Mouse (Mus musculus) forelimb bud, embryonic 11.5 days (tissue): ENCODE results near the gene Dok3.
"Not testable (repeated sequence)": the region's sequence is repeated elsewhere in the genome, so short reads cannot be mapped to it uniquely, and the experiment has no call there.

ENCODE experiments used
- DNase-seq: peaks from one replicate; pipeline ENCODE4 v3.0.0-alpha.2; 2012; ENCODE audit warnings: low read depth, low spot score

Gene Dok3

GRCm38 (mm10) chr13:55529198-55529915, at the start of gene Dok3:
Gene Dok3 (minus strand): TSS chr13:55529296.
- no peak for DNase-seq

- no peak for DNase-seq
Observed at GRCm38 (mm10) chr13:55578086-55578485, 49.0 kb upstream of the Dok3 start.

- DNase-seq, result not testable (repeated sequence)
Observed at GRCm38 (mm10) chr13:55576872-55577271, 47.8 kb upstream of the Dok3 start.

GRCm38 (mm10) chr13:55575932-55576331, 46.8 kb upstream of the Dok3 start:
- no peak for DNase-seq

- no peak for DNase-seq
Observed at GRCm38 (mm10) chr13:55574321-55574720, 45.2 kb upstream of the Dok3 start.

- no peak for DNase-seq
Observed at GRCm38 (mm10) chr13:55573432-55573831, 44.3 kb upstream of the Dok3 start, which contains the start of gene Tmed9. Gene Tmed9 (plus strand): TSS chr13:55573732.

GRCm38 (mm10) chr13:55571977-55572376, 42.9 kb upstream of the Dok3 start:
- no peak for DNase-seq

- DNase-seq, result peak; percentile 86
Observed at GRCm38 (mm10) chr13:55571027-55571751, 42.1 kb upstream of the Dok3 start, which contains the start of gene Fam193b. Gene Fam193b (minus strand): TSS chr13:55571120.

GRCm38 (mm10) chr13:55570286-55570973, 41.3 kb upstream of the Dok3 start:
- DNase-seq, result no peak

GRCm38 (mm10) chr13:55569726-55570285, 40.7 kb upstream of the Dok3 start:
- no peak for DNase-seq

- DNase-seq, result not testable (repeated sequence)
Observed at GRCm38 (mm10) chr13:55568524-55568923, 39.4 kb upstream of the Dok3 start.

GRCm38 (mm10) chr13:55567949-55568348, 38.9 kb upstream of the Dok3 start:
- DNase-seq, result no peak

- DNase-seq, result no peak
Observed at GRCm38 (mm10) chr13:55567001-55567400, 37.9 kb upstream of the Dok3 start.

GRCm38 (mm10) chr13:55563266-55563879, 34.3 kb upstream of the Dok3 start:
- peak; percentile 25 for DNase-seq

GRCm38 (mm10) chr13:55557499-55557898, 28.4 kb upstream of the Dok3 start:
- DNase-seq, result no peak

- no peak for DNase-seq
Observed at GRCm38 (mm10) chr13:55555921-55556320, 26.8 kb upstream of the Dok3 start.

- DNase-seq, result no peak
Observed at GRCm38 (mm10) chr13:55549061-55549460, 20.0 kb upstream of the Dok3 start.

GRCm38 (mm10) chr13:55548426-55548825, 19.3 kb upstream of the Dok3 start:
- DNase-seq, result no peak

GRCm38 (mm10) chr13:55547916-55548315, 18.8 kb upstream of the Dok3 start:
- no peak for DNase-seq

GRCm38 (mm10) chr13:55544792-55545191, 15.7 kb upstream of the Dok3 start:
- DNase-seq, result no peak

GRCm38 (mm10) chr13:55543447-55543846, 14.4 kb upstream of the Dok3 start:
- DNase-seq, result no peak
